Mouse (Mus musculus) kidney, adult 2 months (tissue): ENCODE measurements around the gene Gm49395.

Experiments
- CTCF ChIP-seq: fragments of 200-500 bp; conservative IDR thresholded peaks from 2 replicates; pipeline ENCODE4 v1.5.1; 2011; ENCODE audit warnings: low read depth, mild to moderate bottlenecking, control low read depth, low read length, moderate library complexity, mixed read lengths; ENCODE audit not compliant: insufficient read depth, insufficient read length
- POLR2A ChIP-seq: fragments of 200-500 bp; IDR thresholded peaks from one replicate; pipeline ENCODE4 v1.6.1; 2011; ENCODE audit warnings: low read depth, low read length, control low read depth

- TF ChIP-seq CTCF, result no peak
- TF ChIP-seq POLR2A, result no peak
Measured at GRCm38 (mm10) chr13:115067968-115068330, 33.8 kb downstream of the Gm49395 start.
